Mouse (Mus musculus) cerebral cortex, adult 2 months (tissue): Measurements from ENCODE around the gene Cfap73.

ENCODE experiments used
- WGBS: fragments of 180-500 bp; shearing (Covaris S2); methylation state at CpG from one replicate; pipeline ENCODE4 v1.1.7; 2018; 5-methylcytosine and 5-hydroxymethylcytosine counted together

The Cfap73 gene

GRCm38 (mm10) chr5:120586741-120587615, 47.1 kb downstream of the Cfap73 start:
- 8% methylated on average over 17 of the region's 17 CpGs for WGBS

GRCm38 (mm10) chr5:120584968-120585367, 49.1 kb downstream of the Cfap73 start:
- WGBS = 60% methylated on average over 15 of the region's 15 CpGs

GRCm38 (mm10) chr5:120583511-120583910, 50.5 kb downstream of the Cfap73 start:
- WGBS = 77% methylated on average over 4 of the region's 4 CpGs

DNA sequence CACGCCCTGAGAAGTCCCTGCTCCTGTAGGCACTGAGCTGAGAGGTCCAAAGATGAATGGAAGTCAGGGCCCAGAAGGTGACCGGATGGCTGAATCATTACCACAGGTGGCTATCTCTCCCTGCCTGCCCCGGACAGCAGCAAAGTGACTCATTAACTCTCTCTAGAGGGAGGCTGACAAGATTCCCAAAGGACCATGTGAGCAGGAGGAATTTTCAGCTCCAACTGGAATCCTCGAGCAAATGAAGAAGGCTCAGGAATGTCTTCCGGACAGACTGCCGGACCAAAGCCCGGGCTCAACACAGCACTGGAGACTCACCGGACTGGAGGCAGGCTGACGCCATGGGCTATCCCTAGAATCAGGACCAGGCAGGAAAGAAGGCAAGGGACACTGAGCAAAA, 52.0 kb downstream of the Cfap73 start:
- 82% methylated on average over 9 of the region's 9 CpGs for WGBS

- WGBS = 85% methylated on average over 26 of the region's 26 CpGs
Measured at GRCm38 (mm10) chr5:120579898-120580626, 54.0 kb downstream of the Cfap73 start.

DNA sequence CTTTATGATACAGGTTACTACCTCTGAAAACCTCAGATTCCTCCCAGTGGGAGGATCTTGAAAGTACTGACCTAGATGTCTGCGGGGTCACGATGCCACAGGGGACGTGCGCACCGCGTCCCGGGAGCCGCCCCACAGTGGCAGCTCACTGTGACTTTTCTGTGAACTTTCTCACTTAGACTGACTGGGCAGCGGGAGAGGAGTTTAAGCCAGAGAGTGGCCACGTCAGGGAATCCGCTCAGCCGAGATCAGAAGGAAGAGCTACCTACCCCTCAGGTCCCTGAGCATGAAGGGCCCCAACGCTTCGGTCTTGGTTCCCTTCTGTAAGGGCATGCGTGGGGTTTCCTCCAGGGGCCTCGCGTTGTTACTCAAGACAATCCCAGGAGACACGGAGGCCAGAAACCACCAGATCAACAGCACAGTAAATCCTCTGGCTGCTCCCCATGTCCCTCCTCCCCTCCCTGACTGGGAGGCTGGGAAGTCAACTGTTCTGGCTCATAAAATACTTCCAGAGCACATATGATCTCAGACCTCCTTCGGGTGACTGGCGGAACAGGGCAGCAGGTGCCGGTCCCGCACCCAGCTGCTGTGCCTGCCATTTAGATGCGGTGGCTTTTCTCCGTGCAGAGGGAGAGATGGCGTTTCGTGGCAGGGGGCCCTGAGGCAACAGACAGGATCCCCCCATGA, 54.7 kb downstream of the Cfap73 start:
- WGBS = 71% methylated on average over 26 of the region's 26 CpGs

- WGBS = 48% methylated on average over 12 of the region's 12 CpGs
Measured at GRCm38 (mm10) chr5:120578504-120579081, 55.4 kb downstream of the Cfap73 start.
